Mouse (Mus musculus) limb, embryonic 15.5 days (tissue): ENCODE measurements around the gene Cyth3. TPM values are rescaled to one million over a fixed set of nuclear protein-coding genes. Genes with fewer than 3 reads are reported as not detected.

Experiments used
- ATAC-seq: fragments of 200-750 bp; cut with Nextera tagmentation; 2 replicates; pipeline ENCODE4 v1.8.0; 2017; ENCODE audit warnings: low read depth, moderate TSS enrichment; ENCODE audit not compliant: insufficient number of reproducible peaks, low FRiP score, low TSS enrichment
- H3K27ac ChIP-seq: fragments of 300-500 bp; sonication (generic); 2 replicates; pipeline ENCODE4 v1.5.1; 2015; ENCODE audit warnings: moderate library complexity, mild to moderate bottlenecking, inconsistent platforms
- H3K27me3 ChIP-seq: fragments of 300-500 bp; sonication (generic); 2 replicates; pipeline ENCODE4 v1.6.1; 2015; ENCODE audit warnings: inconsistent platforms
- H3K36me3 ChIP-seq: fragments of 300-500 bp; sonication (generic); 2 replicates; pipeline ENCODE4 v1.6.1; 2015; ENCODE audit warnings: inconsistent platforms
- H3K4me1 ChIP-seq: fragments of 300-500 bp; sonication (generic); 2 replicates; pipeline ENCODE4 v1.6.1; 2015; ENCODE audit warnings: inconsistent platforms
- H3K4me2 ChIP-seq: fragments of 300-500 bp; sonication (generic); 2 replicates; pipeline ENCODE4 v1.6.1; 2015; ENCODE audit warnings: mild to moderate bottlenecking, inconsistent platforms
- H3K4me3 ChIP-seq: fragments of 300-500 bp; sonication (generic); 2 replicates; pipeline ENCODE4 v1.5.1; 2015; ENCODE audit warnings: mild to moderate bottlenecking, inconsistent platforms
- H3K9ac ChIP-seq: fragments of 300-500 bp; sonication (generic); 2 replicates; pipeline ENCODE4 v1.6.1; 2015; ENCODE audit warnings: inconsistent platforms
- H3K9me3 ChIP-seq: fragments of 300-500 bp; sonication (generic); 2 replicates; pipeline ENCODE4 v1.6.1; 2016; ENCODE audit warnings: inconsistent platforms
- WGBS: fragments of 180-500 bp; shearing (Covaris S2); methylation state at CpG from one replicate; pipeline ENCODE4 v1.1.7; 2015; 5-methylcytosine and 5-hydroxymethylcytosine counted together
- polyA plus RNA-seq: library from polyadenylated mRNA; unstranded; fragments of >200 nt; fragmentation: Nextera tagmentation; extraction: Ambion mirVana; gene quantifications from 2 replicates; pipeline ENCODE4 v1.2.1, GENCODE M21; 2015

Cyth3 gene
- polyA plus RNA-seq, 1 experiment from 2014 or later = 78.5 TPM

- no peaks in the 10 kb centered on the region for H3K9me3 ChIP-seq
- no peak overlapping the region for H3K9ac ChIP-seq
- H3K27me3 ChIP-seq = no peaks in the 10 kb centered on the region
- no peak overlapping the region for H3K4me3 ChIP-seq
- no peak overlapping the region for H3K4me2 ChIP-seq
- no peak for ATAC-seq
- no peak overlapping the region for H3K27ac ChIP-seq
- H3K36me3 ChIP-seq = no peaks in the 10 kb centered on the region
- H3K4me1 ChIP-seq = peaks cover 10% of the 10 kb centered on the region; the same call in 1 of the 2 replicates
- WGBS = 75% methylated on average over 11 of the region's 11 CpGs
These were observed 28.6 kb upstream of the Cyth3 start for GRCm38 (mm10) chr5:143593563-143594146.

GRCm38 (mm10) chr5:143594291-143595065 lies 27.8 kb upstream of the Cyth3 start:
- Histone ChIP-seq H3K9me3 (no peaks in the 10 kb centered on the region), H3K4me1 (peaks cover 8% of the 10 kb centered on the region; the same call in 1 of the 2 replicates), H3K27ac (peak overlapping the region; percentile 3; the same call in 1 of the 2 replicates), H3K4me3 (no peak overlapping the region), H3K4me2 (no peak overlapping the region), H3K27me3 (no peaks in the 10 kb centered on the region), H3K36me3 (no peaks in the 10 kb centered on the region), H3K9ac (no peak overlapping the region)
- ATAC-seq = no peak
- WGBS = 58% methylated on average over 3 of the region's 3 CpGs

GRCm38 (mm10) chr5:143602051-143602450 lies 20.2 kb upstream of the Cyth3 start:
- Histone ChIP-seq H3K27ac (no peak overlapping the region), H3K4me2 (no peak overlapping the region), H3K9ac (no peak overlapping the region), H3K27me3 (no peaks in the 10 kb centered on the region), H3K4me3 (no peak overlapping the region), H3K4me1 (peaks cover 5% of the 10 kb centered on the region; the same call in 1 of the 2 replicates), H3K9me3 (no peaks in the 10 kb centered on the region), H3K36me3 (no peaks in the 10 kb centered on the region)
- 65% methylated on average over 10 of the region's 10 CpGs for WGBS
- ATAC-seq = no peak

- no peak for ATAC-seq
- WGBS = 64% methylated on average over 7 of the region's 7 CpGs
- peaks cover 5% of the 10 kb centered on the region; the same call in 1 of the 2 replicates for H3K4me1 ChIP-seq
These were observed 18.0 kb upstream of the Cyth3 start for GRCm38 (mm10) chr5:143604157-143604774.

GRCm38 (mm10) chr5:143606756-143607155 lies 15.5 kb upstream of the Cyth3 start:
- H3K9ac ChIP-seq = no peak overlapping the region
- peaks cover 7% of the 10 kb centered on the region; the same call in 1 of the 2 replicates for H3K4me1 ChIP-seq
- 87% methylated on average over 10 of the region's 10 CpGs for WGBS
- no peak overlapping the region for H3K4me2 ChIP-seq
- H3K27ac ChIP-seq = no peak overlapping the region
- no peak overlapping the region for H3K4me3 ChIP-seq
- H3K27me3 ChIP-seq = no peaks in the 10 kb centered on the region
- ATAC-seq = no peak
- no peaks in the 10 kb centered on the region for H3K9me3 ChIP-seq
- no peaks in the 10 kb centered on the region for H3K36me3 ChIP-seq

More at GRCm38 (mm10) chr5:143604157-143604774, 18.0 kb upstream of the Cyth3 start:
- H3K4me3 ChIP-seq = no peak overlapping the region
- no peaks in the 10 kb centered on the region for H3K36me3 ChIP-seq
- H3K27me3 ChIP-seq = no peaks in the 10 kb centered on the region
- no peak overlapping the region for H3K4me2 ChIP-seq
- no peaks in the 10 kb centered on the region for H3K9me3 ChIP-seq
- no peak overlapping the region for H3K27ac ChIP-seq
- no peak overlapping the region for H3K9ac ChIP-seq

GRCm38 (mm10) chr5:143608175-143608574 lies 14.1 kb upstream of the Cyth3 start:
- no peak for ATAC-seq
- Histone ChIP-seq H3K4me2 (no peak overlapping the region), H3K4me1 (peaks cover 11% of the 10 kb centered on the region; the same call in 1 of the 2 replicates), H3K4me3 (no peak overlapping the region), H3K36me3 (no peaks in the 10 kb centered on the region), H3K9me3 (no peaks in the 10 kb centered on the region), H3K27me3 (no peaks in the 10 kb centered on the region), H3K27ac (no peak overlapping the region), H3K9ac (no peak overlapping the region)
- WGBS = 86% methylated on average over 10 of the region's 10 CpGs

GRCm38 (mm10) chr5:143611954-143612353 lies 10.3 kb upstream of the Cyth3 start:
- Histone ChIP-seq H3K9ac (no peak overlapping the region), H3K4me1 (0 out of 2 replicates have a peak, but pooled peaks cover 10% of the 10 kb centered on the region), H3K4me3 (no peak overlapping the region), H3K9me3 (no peaks in the 10 kb centered on the region), H3K36me3 (no peaks in the 10 kb centered on the region), H3K4me2 (no peak overlapping the region), H3K27ac (no peak overlapping the region), H3K27me3 (no peaks in the 10 kb centered on the region)
- 64% methylated on average over 7 of the region's 7 CpGs for WGBS
- no peak for ATAC-seq

- H3K9me3 ChIP-seq = no peaks in the 10 kb centered on the region
- H3K9ac ChIP-seq = no peak overlapping the region
- ATAC-seq = no peak
- H3K36me3 ChIP-seq = no peaks in the 10 kb centered on the region
- H3K27ac ChIP-seq = peak overlapping the region; percentile 38; the same call in 1 of the 2 replicates
- H3K27me3 ChIP-seq = no peaks in the 10 kb centered on the region
- H3K4me3 ChIP-seq = no peak overlapping the region
- WGBS = 35% methylated on average over 4 of the region's 4 CpGs
- no peak overlapping the region for H3K4me2 ChIP-seq
- peaks cover 19% of the 10 kb centered on the region for H3K4me1 ChIP-seq
These were observed 9.0 kb upstream of the Cyth3 start for GRCm38 (mm10) chr5:143613265-143613664.

GRCm38 (mm10) chr5:143614519-143614918 lies 7.7 kb upstream of the Cyth3 start:
- 59% methylated on average over 5 of the region's 5 CpGs for WGBS

GRCm38 (mm10) chr5:143615353-143615752 lies 6.9 kb upstream of the Cyth3 start:
- H3K9me3 ChIP-seq = no peaks in the 10 kb centered on the region
- no peak for ATAC-seq
- H3K27me3 ChIP-seq = no peaks in the 10 kb centered on the region
- H3K4me2 ChIP-seq = no peak overlapping the region
- no peak overlapping the region for H3K4me3 ChIP-seq
- peaks cover 26% of the 10 kb centered on the region for H3K4me1 ChIP-seq
- H3K36me3 ChIP-seq = no peaks in the 10 kb centered on the region
- WGBS = 77% methylated on average over 2 of the region's 2 CpGs
- no peak overlapping the region for H3K27ac ChIP-seq
- no peak overlapping the region for H3K9ac ChIP-seq

More at GRCm38 (mm10) chr5:143614519-143614918, 7.7 kb upstream of the Cyth3 start:
- no peak overlapping the region for H3K9ac ChIP-seq
- no peak overlapping the region for H3K4me3 ChIP-seq
- H3K27ac ChIP-seq = no peak overlapping the region
- H3K9me3 ChIP-seq = no peaks in the 10 kb centered on the region
- H3K27me3 ChIP-seq = no peaks in the 10 kb centered on the region
- no peak for ATAC-seq
- H3K4me1 ChIP-seq = peaks cover 26% of the 10 kb centered on the region
- H3K36me3 ChIP-seq = no peaks in the 10 kb centered on the region
- no peak overlapping the region for H3K4me2 ChIP-seq

- WGBS = 88% methylated on average over 4 of the region's 4 CpGs
- no peak for ATAC-seq
- Histone ChIP-seq H3K27ac (no peak overlapping the region), H3K36me3 (no peaks in the 10 kb centered on the region), H3K9ac (no peak overlapping the region), H3K4me3 (no peak overlapping the region), H3K9me3 (no peaks in the 10 kb centered on the region), H3K27me3 (no peaks in the 10 kb centered on the region), H3K4me2 (no peak overlapping the region), H3K4me1 (peaks cover 34% of the 10 kb centered on the region)
These were observed 6.1 kb upstream of the Cyth3 start for GRCm38 (mm10) chr5:143616116-143616515.
